Mouse (Mus musculus) ES-E14 (cell line): ENCODE measurements around the gene Matn1. TPM values are rescaled to one million over a fixed set of nuclear protein-coding genes. Genes with fewer than 3 reads are reported as not detected.

Source experiments
- DNase-seq: peaks from one replicate; pipeline ENCODE4 v3.0.0-alpha.2; 2013; ENCODE audit warnings: low read depth, low spot score
- H3K27ac ChIP-seq: 2 replicates; pipeline ENCODE4 v1.5.1; 2012; ENCODE audit warnings: low read depth, mild to moderate bottlenecking, low read length, moderate library complexity, mixed read lengths; ENCODE audit not compliant: poor library complexity, insufficient read depth, severe bottlenecking
- H3K36me3 ChIP-seq: 2 replicates; pipeline ENCODE4 v1.6.1; 2012; ENCODE audit warnings: mild to moderate bottlenecking, low read length, moderate library complexity, mixed read lengths; ENCODE audit not compliant: control insufficient read depth, poor library complexity, insufficient read depth, severe bottlenecking
- H3K4me1 ChIP-seq, 2 experiments: fragments of 150-350 bp in 1 of 2; sonication (generic) in 1 of 2; 2 replicates each; pipeline ENCODE4 v1.6.1; 2012; ENCODE audit warnings: low read length in 2 of 2, mild to moderate bottlenecking in 1 of 2, mixed read lengths in 1 of 2; ENCODE audit not compliant: control insufficient read depth in 2 of 2, insufficient read depth in 2 of 2, poor library complexity in 1 of 2
- H3K4me3 ChIP-seq, 2 experiments: fragments of 150-350 bp in 1 of 2; sonication (generic) in 1 of 2; 2 replicates each; pipeline ENCODE4 v1.5.1; 2012; ENCODE audit warnings: low read length in 2 of 2, low read depth in 1 of 2, mild to moderate bottlenecking in 1 of 2, mixed read lengths in 1 of 2; ENCODE audit not compliant: insufficient read depth in 1 of 2, poor library complexity in 1 of 2, severe bottlenecking in 1 of 2
- H3K9ac ChIP-seq: 2 replicates; pipeline ENCODE4 v1.6.1; 2012; ENCODE audit warnings: low read depth, mild to moderate bottlenecking, low read length, mixed read lengths; ENCODE audit not compliant: poor library complexity, insufficient read depth, severe bottlenecking
- H3K9me3 ChIP-seq: fragments of 150-350 bp; sonication (generic); 2 replicates; pipeline ENCODE4 v1.6.1; 2012; ENCODE audit warnings: low read depth, mild to moderate bottlenecking, low read length; ENCODE audit not compliant: control insufficient read depth, insufficient read depth
- CHD2 ChIP-seq: IDR thresholded peaks from 2 replicates; pipeline ENCODE4 v1.6.1; 2014; ENCODE audit warnings: mild to moderate bottlenecking, low read depth, low read length, inconsistent platforms
- HCFC1 ChIP-seq: IDR thresholded peaks from 2 replicates; pipeline ENCODE4 v1.6.1; 2012; ENCODE audit warnings: low read length, inconsistent platforms, borderline replicate concordance; ENCODE audit not compliant: insufficient read depth
- MAFK ChIP-seq: IDR thresholded peaks from 2 replicates; pipeline ENCODE4 v1.6.1; 2014; ENCODE audit warnings: mild to moderate bottlenecking, low read depth, low read length, inconsistent platforms; ENCODE audit not compliant: insufficient read depth
- ZC3H11A ChIP-seq: IDR thresholded peaks from 2 replicates; pipeline ENCODE4 v1.6.1; 2012; ENCODE audit warnings: low read depth, mild to moderate bottlenecking, inconsistent platforms, low read length, borderline replicate concordance
- ZNF384 ChIP-seq: IDR thresholded peaks from 2 replicates; pipeline ENCODE4 v1.6.1; 2012; ENCODE audit warnings: low read depth, low read length, inconsistent platforms
- in situ Hi-C, 2 experiments: fragments of 600-800 bp; cut with MboI; formaldehyde crosslinking; loops; one replicate each; pipeline ENCODE4 v1.15.1; 2025; ENCODE audit warnings: low sequenced_read_pairs in 2 of 2, inconsistent platforms in 1 of 2; ENCODE audit not compliant: unreplicated experiment in 2 of 2
- total RNA-seq: library from RNA; depleted of rRNA; stranded (reverse); fragments of 300-350 nt; gene quantifications from 2 replicates; pipeline ENCODE4 v1.2.3, GENCODE M21; 2012

Matn1 gene
- total RNA-seq, 1 experiment, result 2.0 TPM

DNA sequence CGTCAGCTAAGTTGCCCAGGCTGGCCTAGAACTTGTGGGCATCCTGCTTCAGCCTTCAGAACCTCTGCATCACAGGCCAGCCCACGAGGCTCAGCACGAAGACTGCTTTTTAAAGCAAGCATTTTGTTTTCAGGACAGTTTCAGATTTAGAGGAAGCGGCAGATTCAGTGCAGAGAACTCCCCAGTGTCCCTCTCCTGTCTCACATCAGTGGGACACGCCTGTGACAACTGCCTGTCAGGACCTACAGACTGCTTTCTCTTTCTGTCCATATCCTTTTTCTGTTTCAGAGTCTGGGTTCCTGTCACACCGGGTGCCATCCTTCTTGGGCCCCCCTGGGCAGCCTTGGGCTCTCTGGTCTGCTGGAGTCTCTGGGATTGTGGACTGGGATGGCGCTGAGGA is 27.5 kb upstream of the Matn1 start:
- H3K27ac ChIP-seq, result no peak overlapping the region

DNA sequence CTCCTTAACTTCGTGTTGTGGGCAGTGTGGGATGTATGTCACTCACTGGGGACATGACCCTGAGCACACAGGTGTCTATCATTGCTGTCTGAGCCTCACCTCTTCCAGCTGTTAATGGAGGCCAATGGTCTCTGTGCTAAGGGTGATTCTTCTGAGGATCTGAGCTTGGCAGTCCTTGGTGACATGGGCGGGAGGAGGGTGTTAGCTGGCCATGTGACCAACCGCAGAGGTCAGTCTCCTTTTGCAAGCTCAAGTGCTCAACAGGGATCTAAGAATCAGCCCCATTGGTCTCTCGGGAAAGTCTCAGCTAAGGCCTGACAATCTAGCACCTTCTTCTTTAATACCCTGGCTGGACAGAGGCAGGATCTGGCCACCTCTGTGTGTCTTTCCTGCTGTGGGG is 26.6 kb upstream of the Matn1 start:
- no peak for DNase-seq
- in situ Hi-C loops, result no loop called here
- H3K27ac ChIP-seq, result no peak overlapping the region
- no peak overlapping the region for H3K9ac ChIP-seq
- H3K36me3 ChIP-seq, result peaks cover 3% of the 10 kb centered on the region; the same call in 1 of the 2 replicates
- TF ChIP-seq ZC3H11A (no peak), HCFC1 (no peak), MAFK (no peak), CHD2 (no peak), ZNF384 (no peak)
- no peaks in the 10 kb centered on the region for H3K9me3 ChIP-seq
- no peak overlapping the region for H3K4me3 ChIP-seq
- peaks cover 2 to 41% of the 10 kb centered on the region in 2 experiments for H3K4me1 ChIP-seq

More for the DNA sequence above, 27.5 kb upstream of the Matn1 start:
- H3K9me3 ChIP-seq, result no peaks in the 10 kb centered on the region
- no peak for TF ChIP-seq ZNF384
- H3K9ac ChIP-seq, result no peak overlapping the region
- DNase-seq, result no peak
- no peaks in the 10 kb centered on the region for H3K36me3 ChIP-seq
- H3K4me1 ChIP-seq, result peaks cover 2 to 36% of the 10 kb centered on the region in 2 experiments
- in situ Hi-C loops, result no loop called here
- H3K4me3 ChIP-seq, result no peak overlapping the region

DNA sequence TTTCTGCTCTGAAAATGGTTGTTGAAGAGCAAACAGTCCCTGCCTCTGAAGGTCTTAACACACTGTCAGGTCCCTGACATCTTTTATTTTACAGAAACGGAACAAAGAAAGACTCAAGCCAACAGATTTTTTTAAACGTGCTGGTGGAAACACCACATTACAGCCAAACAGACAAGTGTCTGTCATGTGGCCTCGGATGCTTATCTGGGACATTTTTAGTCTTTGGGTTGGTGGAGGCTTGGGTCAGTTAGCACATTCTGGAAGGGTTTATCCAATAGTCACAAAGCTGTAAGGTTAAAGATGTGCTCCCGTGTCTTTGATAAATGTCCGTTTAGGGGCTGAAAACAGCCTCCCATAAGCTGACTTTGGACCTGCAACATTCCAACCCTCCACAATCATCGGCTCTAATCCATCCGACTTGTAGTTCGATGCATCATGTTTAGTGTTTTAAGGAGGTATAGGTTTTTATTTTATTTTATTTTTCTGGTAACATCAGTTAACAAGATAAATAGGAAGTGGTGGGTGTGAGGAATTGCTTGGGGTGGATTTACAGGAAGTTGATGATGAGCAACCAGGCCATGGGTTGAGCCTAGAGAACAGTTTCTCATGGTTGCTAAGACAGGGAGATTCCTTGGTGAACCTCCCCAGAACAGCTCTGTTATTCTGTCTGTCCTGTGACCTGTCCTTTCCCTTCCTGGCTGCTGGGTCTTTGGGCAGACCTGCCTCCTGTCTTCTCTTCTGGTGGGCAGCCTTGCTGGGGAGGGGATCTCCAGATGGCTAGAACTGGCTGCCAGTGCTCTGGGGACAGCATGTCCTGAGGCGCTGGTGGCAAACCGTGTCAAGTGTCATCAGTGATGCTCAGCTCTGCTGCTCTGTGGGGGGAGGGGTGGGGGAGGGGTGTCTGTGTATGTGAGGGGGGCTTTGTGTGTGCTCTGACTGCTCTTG is 25.1 kb upstream of the Matn1 start:
- in situ Hi-C loops, result no loop called here
- Histone ChIP-seq H3K4me3 (no peak overlapping the region), H3K9me3 (no peaks in the 10 kb centered on the region), H3K36me3 (peaks cover 3% of the 10 kb centered on the region; the same call in 1 of the 2 replicates), H3K9ac (no peak overlapping the region), H3K4me1 (peaks cover 2 to 44% of the 10 kb centered on the region in 2 experiments; a peak in 3 of 4 replicates), H3K27ac (no peak overlapping the region)
- no peak for TF ChIP-seq ZC3H11A
- no peak for TF ChIP-seq CHD2
- TF ChIP-seq MAFK, result no peak
- no peak for TF ChIP-seq HCFC1
- no peak for TF ChIP-seq ZNF384
- DNase-seq, result no peak

DNA sequence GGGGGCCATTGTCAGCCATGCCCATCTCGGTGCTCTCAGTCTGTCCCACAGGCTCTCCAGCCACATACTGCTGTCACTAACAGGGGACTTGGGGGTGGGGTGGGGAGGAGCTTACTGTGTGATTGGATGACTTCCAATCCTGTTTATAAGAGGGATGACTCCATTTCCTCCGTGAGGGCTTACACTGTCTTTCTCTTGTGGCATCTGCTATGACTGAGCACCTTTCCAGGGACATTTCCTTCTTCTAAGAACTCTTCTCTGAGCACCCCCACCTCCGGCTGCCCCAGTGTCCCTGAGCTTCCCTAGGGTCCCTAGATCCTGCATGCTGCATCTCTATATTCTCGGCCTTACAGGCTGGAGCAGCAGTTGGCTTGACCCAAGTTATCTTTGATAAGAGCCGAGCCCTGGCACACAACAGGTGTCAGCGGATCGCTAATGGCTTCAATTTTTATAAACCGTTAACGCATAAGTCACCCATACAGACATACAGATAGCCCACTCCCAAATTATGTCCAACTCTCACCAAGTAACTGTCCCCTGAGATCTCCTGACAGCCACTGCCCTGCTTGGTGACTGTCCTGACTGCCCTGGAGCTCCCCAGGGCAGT is 24.3 kb upstream of the Matn1 start:
- H3K4me1 ChIP-seq, result peaks cover 0 to 40% of the 10 kb centered on the region in 2 experiments; a peak in 3 of 4 replicates
- TF ChIP-seq ZC3H11A (no peak), MAFK (no peak), CHD2 (no peak), HCFC1 (no peak), ZNF384 (no peak)
- H3K4me3 ChIP-seq, result no peak overlapping the region
- no peaks in the 10 kb centered on the region for H3K9me3 ChIP-seq
- in situ Hi-C loops, result no loop called here
- no peak for DNase-seq
- H3K36me3 ChIP-seq, result peaks cover 3% of the 10 kb centered on the region; the same call in 1 of the 2 replicates
- H3K27ac ChIP-seq, result no peak overlapping the region
- no peak overlapping the region for H3K9ac ChIP-seq
